Mouse (Mus musculus): ENCODE data around the gene Kctd6.

GRCm38 (mm10) chr14:8251330-8251885 lies 37.5 kb downstream of the Kctd6 start:
- no peak for TF ChIP-seq CTCF (conservative IDR thresholded peaks at IDR 0.05; ENCODE audit: insufficient read depth, insufficient read length, low read depth, low read length)
- TF ChIP-seq POLR2A (IDR thresholded peaks at IDR 0.05; ENCODE audit: low read depth, low read length): no peak

Data from kidney, adult 2 months (tissue).